Mouse (Mus musculus) yolk sac, embryonic 10.5 days (tissue): Measurements from ENCODE around the gene Rsph1.
"Not testable (repeated sequence)": the region's sequence is repeated elsewhere in the genome, so short reads cannot be mapped to it uniquely, and the experiment has no call there.

Source experiments
- DNase-seq: peaks from one replicate; pipeline ENCODE4 v3.0.0-alpha.2; 2017; ENCODE audit warnings: low spot score

The Rsph1 gene

GRCm38 (mm10) chr17:31276207-31276921 lies 819 bp downstream of the Rsph1 start:
- DNase-seq: no peak

- no peak for DNase-seq
These were observed 2.0 kb downstream of the Rsph1 start for GRCm38 (mm10) chr17:31275181-31275580.

- no peak for DNase-seq
These were observed 3.6 kb downstream of the Rsph1 start for GRCm38 (mm10) chr17:31273631-31274030.

GRCm38 (mm10) chr17:31272416-31273165 lies 4.6 kb downstream of the Rsph1 start:
- no peak for DNase-seq

GRCm38 (mm10) chr17:31271136-31271851 lies 5.9 kb downstream of the Rsph1 start:
- DNase-seq: no peak

- DNase-seq: not testable (repeated sequence)
These were observed 6.4 kb downstream of the Rsph1 start for GRCm38 (mm10) chr17:31270736-31271135.

GRCm38 (mm10) chr17:31270246-31270645 lies 6.9 kb downstream of the Rsph1 start:
- DNase-seq: no peak

GRCm38 (mm10) chr17:31269761-31270160 lies 7.4 kb downstream of the Rsph1 start:
- DNase-seq: no peak

- no peak for DNase-seq
These were observed 9.2 kb downstream of the Rsph1 start for GRCm38 (mm10) chr17:31268016-31268415.

GRCm38 (mm10) chr17:31267603-31268002 lies 9.6 kb downstream of the Rsph1 start:
- no peak for DNase-seq

GRCm38 (mm10) chr17:31267138-31267537 lies 10.0 kb downstream of the Rsph1 start:
- no peak for DNase-seq

GRCm38 (mm10) chr17:31266321-31266950 lies 10.7 kb downstream of the Rsph1 start:
- no peak for DNase-seq

GRCm38 (mm10) chr17:31265831-31266230 lies 11.4 kb downstream of the Rsph1 start:
- no peak for DNase-seq

GRCm38 (mm10) chr17:31265171-31265572 lies 12.0 kb downstream of the Rsph1 start:
- no peak for DNase-seq

- DNase-seq: no peak
These were observed 12.8 kb downstream of the Rsph1 start for GRCm38 (mm10) chr17:31264372-31264771.

GRCm38 (mm10) chr17:31263770-31264169 lies 13.4 kb downstream of the Rsph1 start:
- DNase-seq: no peak

GRCm38 (mm10) chr17:31262715-31263114 lies 14.5 kb downstream of the Rsph1 start:
- no peak for DNase-seq

GRCm38 (mm10) chr17:31261352-31261751 lies 15.8 kb downstream of the Rsph1 start:
- no peak for DNase-seq

GRCm38 (mm10) chr17:31260430-31260829 lies 16.8 kb downstream of the Rsph1 start:
- no peak for DNase-seq

- DNase-seq: no peak
These were observed 17.4 kb downstream of the Rsph1 start for GRCm38 (mm10) chr17:31259825-31260224.

GRCm38 (mm10) chr17:31259145-31259544 lies 18.0 kb downstream of the Rsph1 start:
- DNase-seq: no peak

- no peak for DNase-seq
These were observed 18.8 kb downstream of the Rsph1 start for GRCm38 (mm10) chr17:31258310-31258865.
